Mouse (Mus musculus) midbrain, embryonic 14.5 days (tissue): Measurements from ENCODE around the gene Muc1. TPM values are rescaled to one million over a fixed set of nuclear protein-coding genes. Genes with fewer than 3 reads are reported as not detected.

ENCODE experiments used
- ATAC-seq: fragments of 200-750 bp; cut with Nextera tagmentation; 2 replicates; pipeline ENCODE4 v1.8.0; 2017; ENCODE audit warnings: moderate number of reproducible peaks, moderate library complexity; ENCODE audit not compliant: low FRiP score, low TSS enrichment
- DNase-seq: peaks from one replicate; pipeline ENCODE4 v3.0.0-alpha.2; 2015
- H3K27ac ChIP-seq: fragments of 300-500 bp; sonication (generic); replicated peaks from 2 replicates; pipeline ENCODE4 v1.5.1; 2014; ENCODE audit warnings: mild to moderate bottlenecking, low read depth, low read length, moderate library complexity
- H3K27me3 ChIP-seq: fragments of 300-500 bp; sonication (generic); 2 replicates; pipeline ENCODE4 v1.6.1; 2014; ENCODE audit warnings: low read length, control low read depth, mixed read lengths; ENCODE audit not compliant: control insufficient read depth, insufficient read depth
- H3K36me3 ChIP-seq: fragments of 300-500 bp; sonication (generic); 2 replicates; pipeline ENCODE4 v1.6.1; 2014; ENCODE audit warnings: low read length, control low read depth; ENCODE audit not compliant: control insufficient read depth, insufficient read depth
- H3K4me1 ChIP-seq: fragments of 300-500 bp; sonication (generic); 2 replicates; pipeline ENCODE4 v1.6.1; 2014; ENCODE audit warnings: mild to moderate bottlenecking, antibody characterized with exemption, low read length, control low read depth; ENCODE audit not compliant: control insufficient read depth, insufficient read depth
- H3K4me2 ChIP-seq: fragments of 300-500 bp; sonication (generic); 2 replicates; pipeline ENCODE4 v1.6.1; 2014; ENCODE audit warnings: mild to moderate bottlenecking, low read length, moderate library complexity
- H3K4me3 ChIP-seq: fragments of 300-500 bp; sonication (generic); replicated peaks from 2 replicates; pipeline ENCODE4 v1.5.1; 2014; ENCODE audit warnings: low read depth, low read length
- H3K9ac ChIP-seq: fragments of 300-500 bp; sonication (generic); replicated peaks from 2 replicates; pipeline ENCODE4 v1.6.1; 2014; ENCODE audit warnings: mild to moderate bottlenecking, low read length, moderate library complexity
- H3K9me3 ChIP-seq: fragments of 300-500 bp; sonication (generic); 2 replicates; pipeline ENCODE4 v1.6.1; 2016; ENCODE audit warnings: low read length, control low read depth, mixed read lengths; ENCODE audit not compliant: control insufficient read depth
- WGBS: fragments of 180-500 bp; shearing (Covaris S2); extraction: QIAGEN DNeasy Blood & Tissue Kit; methylation state at CpG from one replicate; pipeline ENCODE4 v1.1.7; 2014; 5-methylcytosine and 5-hydroxymethylcytosine counted together
- polyA plus RNA-seq: library from polyadenylated mRNA; unstranded; fragments of >200 nt; fragmentation: Nextera tagmentation; extraction: Ambion mirVana; gene quantifications from 2 replicates; pipeline ENCODE4 v1.2.1, GENCODE M21; 2014

The Muc1 gene
- polyA plus RNA-seq: 2.1 and 2.4 TPM in 2 replicates

DNA sequence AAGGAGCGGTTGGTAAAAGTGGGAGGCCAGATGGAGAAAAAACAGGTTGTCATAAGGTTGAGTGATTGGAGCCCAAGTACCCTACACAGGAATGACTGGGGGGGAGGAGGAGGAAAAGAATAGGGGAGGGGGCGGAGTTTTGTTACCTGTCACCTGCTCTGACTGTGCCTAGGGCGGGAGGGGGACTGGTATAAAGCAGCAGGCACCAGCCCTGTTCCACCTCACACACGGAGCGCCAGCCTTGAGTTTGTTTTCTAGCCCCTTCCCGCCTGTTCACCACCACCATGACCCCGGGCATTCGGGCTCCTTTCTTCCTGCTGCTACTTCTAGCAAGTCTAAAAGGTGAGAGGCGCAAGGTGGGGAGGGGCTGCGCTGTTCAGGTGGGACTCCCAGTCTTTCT lies at the start of gene Muc1:
Gene Muc1, plus strand, starts transcription at position 222 of the 400 bp plus-strand sequence.
- no peaks in the 10 kb centered on the region for H3K9me3 ChIP-seq
- ATAC-seq: no peak
- no peaks in the 10 kb centered on the region for H3K27me3 ChIP-seq
- no peak within 1 kb of the TSS; the same call in 1 of the 2 replicates for H3K9ac ChIP-seq
- H3K36me3 ChIP-seq: peaks cover 17% of the 10 kb centered on the region
- peaks cover 41% of the 10 kb centered on the region for H3K4me1 ChIP-seq
- 36% methylated on average over 10 of the region's 10 CpGs for WGBS
- peak within 1 kb of the TSS; percentile 66 for H3K4me2 ChIP-seq
- peak within 1 kb of the TSS; percentile 47 for H3K4me3 ChIP-seq
- no peak for DNase-seq
- peak within 1 kb of the TSS; percentile 93 for H3K27ac ChIP-seq

GRCm38 (mm10) chr3:89181749-89182500 lies 46.9 kb upstream of the Muc1 start:
- ATAC-seq (no peak), DNase-seq (no peak)
- 95% methylated on average over 27 of the region's 27 CpGs for WGBS
- 0 out of 2 replicates have a peak overlapping the region, but pooled peaks have one; percentile 99 for H3K4me2 ChIP-seq
- peaks cover 23% of the 10 kb centered on the region for H3K4me1 ChIP-seq
- no peak overlapping the region for H3K27ac ChIP-seq
- peaks cover 43% of the 10 kb centered on the region for H3K36me3 ChIP-seq
- H3K27me3 ChIP-seq: no peaks in the 10 kb centered on the region
- no peak overlapping the region for H3K9ac ChIP-seq
- H3K9me3 ChIP-seq: no peaks in the 10 kb centered on the region
- H3K4me3 ChIP-seq: no peak overlapping the region

GRCm38 (mm10) chr3:89182531-89183057 lies 46.3 kb upstream of the Muc1 start:
- Histone ChIP-seq H3K4me1 (peaks cover 23% of the 10 kb centered on the region), H3K27ac (peak overlapping the region; percentile 86), H3K4me2 (peak overlapping the region; percentile 99), H3K9me3 (no peaks in the 10 kb centered on the region), H3K27me3 (no peaks in the 10 kb centered on the region), H3K9ac (peak overlapping the region; percentile 86; the same call in 1 of the 2 replicates), H3K4me3 (peak overlapping the region; percentile 61), H3K36me3 (peaks cover 47% of the 10 kb centered on the region)
- ATAC-seq (peak; percentile 10; the same call in 1 of the 2 replicates), DNase-seq (no peak)
- 55% methylated on average over 7 of the region's 7 CpGs for WGBS

DNA sequence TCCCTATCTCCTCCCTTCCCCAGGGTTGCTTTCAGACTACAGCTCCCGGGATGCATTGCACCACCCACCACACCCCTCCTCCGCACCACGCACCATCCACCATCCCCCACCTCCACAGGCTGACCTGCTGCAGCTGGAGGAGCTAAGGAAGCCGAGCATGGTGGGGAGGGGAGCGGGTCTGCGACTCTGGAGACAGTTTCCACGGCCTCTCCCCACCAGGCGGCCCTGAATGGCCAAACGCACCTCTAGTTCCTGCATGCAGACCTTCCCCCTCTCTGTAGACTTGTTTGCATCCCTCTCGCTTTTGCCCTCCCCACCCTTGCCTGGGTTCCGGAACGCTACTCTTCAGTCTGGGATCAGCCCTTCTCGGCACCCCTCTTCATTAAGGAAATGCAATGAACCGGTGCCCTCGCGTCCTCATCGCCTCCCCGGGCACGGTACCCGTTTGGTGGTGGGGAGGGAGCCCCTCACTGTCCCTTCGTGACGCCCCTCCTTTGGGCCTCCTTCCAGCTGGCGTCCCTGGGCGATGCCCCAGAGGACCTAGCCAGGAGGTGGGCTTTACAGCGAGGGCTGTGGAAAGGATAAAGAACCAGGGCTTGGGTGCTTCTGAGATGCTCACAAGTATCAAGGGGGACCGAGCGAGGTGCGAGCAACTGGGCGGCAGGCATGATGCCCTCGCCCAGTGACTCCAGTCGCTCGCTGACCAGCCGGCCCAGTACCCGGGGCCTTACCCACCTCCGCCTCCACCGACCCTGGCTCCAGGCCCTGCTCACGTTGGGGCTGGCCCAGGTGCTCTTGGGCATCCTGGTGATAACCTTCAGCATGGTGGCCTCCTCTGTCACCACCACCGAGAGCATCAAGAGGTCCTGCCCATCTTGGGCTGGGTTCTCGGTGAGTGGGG lies 45.5 kb upstream of the Muc1 start, which contains the start of gene Fam189b:
Gene Fam189b, plus strand, starts transcription at position 86 of the 901 bp plus-strand sequence.
- Histone ChIP-seq H3K9me3 (no peaks in the 10 kb centered on the region), H3K27ac (peak within 1 kb of the TSS; percentile 86), H3K36me3 (peaks cover 53% of the 10 kb centered on the region), H3K4me3 (peak within 1 kb of the TSS; percentile 61), H3K9ac (peak within 1 kb of the TSS; percentile 86), H3K4me1 (peaks cover 18% of the 10 kb centered on the region), H3K4me2 (peak within 1 kb of the TSS; percentile 99), H3K27me3 (no peaks in the 10 kb centered on the region)
- 5% methylated on average over 39 of the region's 39 CpGs for WGBS
- DNase-seq (peak; percentile 93), ATAC-seq (peak; percentile 91)

GRCm38 (mm10) chr3:89183959-89184315 lies 44.9 kb upstream of the Muc1 start:
- Histone ChIP-seq H3K9me3 (no peaks in the 10 kb centered on the region), H3K27ac (peak overlapping the region; percentile 86), H3K9ac (peak overlapping the region; percentile 86), H3K4me1 (peaks cover 13% of the 10 kb centered on the region), H3K4me3 (peak overlapping the region; percentile 61), H3K36me3 (peaks cover 56% of the 10 kb centered on the region), H3K27me3 (no peaks in the 10 kb centered on the region), H3K4me2 (peak overlapping the region; percentile 99)
- DNase-seq: no peak
- ATAC-seq: no peak
- 76% methylated on average over 6 of the region's 6 CpGs for WGBS

DNA sequence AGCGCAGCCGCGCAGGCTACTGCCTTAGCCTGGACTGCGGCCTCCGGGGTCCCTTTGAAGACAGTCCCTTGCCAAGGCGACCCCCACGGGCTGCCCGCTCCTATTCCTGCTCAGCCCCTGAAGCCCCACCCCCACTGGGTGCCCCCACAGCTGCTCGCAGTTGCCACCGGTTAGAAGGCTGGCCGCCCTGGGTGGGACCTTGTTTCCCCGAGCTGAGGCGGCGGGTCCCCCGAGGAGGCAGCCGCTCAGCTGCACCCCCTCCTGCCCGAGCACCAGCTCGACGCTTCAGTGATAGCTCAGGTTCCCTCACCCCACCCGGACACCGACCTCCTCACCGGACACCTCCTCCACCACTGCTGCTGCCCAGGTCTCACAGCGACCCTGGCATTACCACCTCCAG lies 41.7 kb upstream of the Muc1 start:
- Histone ChIP-seq H3K9ac (no peak overlapping the region), H3K4me2 (no peak overlapping the region), H3K9me3 (no peaks in the 10 kb centered on the region), H3K4me3 (no peak overlapping the region), H3K4me1 (peaks cover 12% of the 10 kb centered on the region), H3K27me3 (no peaks in the 10 kb centered on the region), H3K36me3 (peaks cover 26% of the 10 kb centered on the region), H3K27ac (no peak overlapping the region)
- DNase-seq (no peak), ATAC-seq (no peak)
- WGBS: 29% methylated on average over 23 of the region's 23 CpGs

- Histone ChIP-seq H3K9ac (no peak overlapping the region), H3K4me1 (peaks cover 12% of the 10 kb centered on the region), H3K4me3 (no peak overlapping the region), H3K36me3 (peaks cover 23% of the 10 kb centered on the region), H3K9me3 (no peaks in the 10 kb centered on the region), H3K27me3 (no peaks in the 10 kb centered on the region), H3K27ac (no peak overlapping the region), H3K4me2 (no peak overlapping the region)
- WGBS: 53% methylated on average over 18 of the region's 18 CpGs
- no peak for DNase-seq
- no peak for ATAC-seq
Measured at GRCm38 (mm10) chr3:89187690-89188477, 41.0 kb upstream of the Muc1 start.

- Histone ChIP-seq H3K4me3 (no peak overlapping the region), H3K27me3 (no peaks in the 10 kb centered on the region), H3K4me2 (no peak overlapping the region), H3K9ac (no peak overlapping the region), H3K4me1 (peaks cover 11% of the 10 kb centered on the region), H3K27ac (no peak overlapping the region), H3K9me3 (no peaks in the 10 kb centered on the region), H3K36me3 (peaks cover 23% of the 10 kb centered on the region)
- 59% methylated on average over 12 of the region's 12 CpGs for WGBS
- DNase-seq: no peak
- ATAC-seq: no peak
Measured at GRCm38 (mm10) chr3:89188478-89188875, 40.4 kb upstream of the Muc1 start.
